Mouse (Mus musculus) neutrophil, adult 5-6 weeks (primary cell): ENCODE measurements around the gene Apbb1. TPM values are rescaled to one million over a fixed set of nuclear protein-coding genes. Genes with fewer than 3 reads are reported as not detected.

ENCODE experiments used
- ATAC-seq: fragments of 151-379, 151-347 bp; 2 replicates; pipeline ENCODE4 v1.8.0; 2017; ENCODE audit warnings: mild to moderate bottlenecking, moderate TSS enrichment; ENCODE audit not compliant: insufficient number of reproducible peaks, poor library complexity, low FRiP score, severe bottlenecking; ENCODE audit errors: extremely low read depth
- total RNA-seq: library from RNA; stranded (forward); fragments of 200-1000 nt; gene quantifications from 2 replicates; pipeline ENCODE4 v1.2.3, GENCODE M21; 2017

The Apbb1 gene
- total RNA-seq, 1 experiment from 2014 or later, result 5.6 TPM

DNA sequence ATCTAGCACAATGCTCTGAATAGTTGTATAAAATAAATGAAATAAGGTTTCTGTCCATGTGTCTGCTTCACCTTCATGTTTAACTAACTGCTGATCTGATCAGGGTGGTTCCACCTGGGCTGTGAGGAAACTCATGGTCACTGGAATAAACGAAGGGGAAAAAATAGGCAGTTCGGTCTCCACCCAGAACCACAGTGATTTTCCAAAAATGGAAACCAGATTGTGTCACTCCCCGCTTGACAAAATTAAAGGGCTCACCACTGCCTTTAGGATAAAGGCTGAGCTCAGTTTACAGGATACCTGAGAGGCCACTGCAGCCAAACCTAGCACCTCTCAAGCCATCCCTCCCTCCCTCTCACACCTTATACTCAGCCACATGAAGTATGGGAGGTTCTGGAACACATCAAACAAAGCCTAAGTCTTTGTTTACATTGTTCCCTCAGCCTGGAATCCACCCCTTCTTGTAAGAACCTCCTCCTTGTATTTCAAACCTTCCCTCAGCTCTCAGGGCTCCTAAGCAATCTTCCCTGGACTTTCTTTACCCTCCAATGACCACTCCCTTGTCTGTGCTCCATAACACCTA lies 5.2 kb downstream of the Apbb1 start:
- no peak for ATAC-seq

DNA sequence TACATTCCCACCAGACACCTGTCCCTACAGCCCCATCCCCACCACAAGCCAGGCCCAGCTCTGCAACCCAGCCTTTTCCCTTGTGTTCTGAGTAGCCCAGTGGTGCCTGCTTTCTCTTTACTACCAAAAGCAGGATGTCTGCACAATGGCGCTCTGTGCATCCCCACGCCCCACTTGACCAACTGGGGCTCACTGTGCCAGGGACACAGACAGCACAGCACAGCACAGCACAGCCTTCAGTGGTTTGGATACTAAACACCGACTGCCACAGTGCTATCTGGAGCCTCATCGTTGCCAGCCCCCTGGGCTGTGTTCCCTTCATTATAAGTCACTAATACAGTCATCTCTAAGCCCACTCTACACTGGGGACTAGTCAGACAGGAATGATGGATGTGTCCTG lies 6.9 kb downstream of the Apbb1 start:
- ATAC-seq, result no peak

DNA sequence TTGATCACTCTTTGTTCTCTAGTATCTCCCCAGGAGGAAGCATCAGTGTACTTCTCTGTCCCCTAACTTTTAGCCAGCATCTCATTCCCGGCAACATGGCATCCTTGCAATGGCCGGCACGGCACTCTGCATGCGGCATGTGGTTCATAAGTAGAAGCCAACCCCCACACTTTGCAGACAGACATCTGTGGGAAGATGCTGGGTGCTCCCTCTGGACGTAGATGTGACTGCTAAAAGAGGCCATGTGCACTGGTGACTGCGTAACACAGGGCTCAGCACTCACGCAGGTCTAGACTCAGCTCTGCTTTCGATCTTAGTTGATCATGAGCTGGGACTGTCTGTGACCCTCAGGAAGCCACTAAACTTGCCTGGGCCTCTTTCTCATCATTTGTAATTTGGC lies 8.5 kb downstream of the Apbb1 start:
- ATAC-seq, result no peak

DNA sequence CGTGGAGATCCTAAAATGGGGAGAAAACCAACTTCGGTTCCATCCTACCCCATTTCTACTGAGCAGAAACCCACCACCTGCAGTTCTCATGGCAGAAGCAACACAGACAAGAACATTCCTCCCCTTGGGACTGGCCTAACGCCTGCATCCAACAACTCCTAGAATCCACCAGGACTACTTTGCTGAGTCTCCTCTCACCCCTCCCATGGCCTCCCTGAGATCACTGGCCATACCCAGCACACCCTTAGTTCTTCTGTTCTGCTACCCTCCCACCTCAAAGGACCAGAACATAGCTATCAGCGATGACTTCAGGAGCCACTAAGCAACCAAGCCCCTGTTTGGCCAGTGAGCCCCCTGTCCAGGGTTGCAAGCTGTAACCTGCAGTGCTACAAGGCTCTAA lies 10.7 kb downstream of the Apbb1 start:
- ATAC-seq, result no peak

DNA sequence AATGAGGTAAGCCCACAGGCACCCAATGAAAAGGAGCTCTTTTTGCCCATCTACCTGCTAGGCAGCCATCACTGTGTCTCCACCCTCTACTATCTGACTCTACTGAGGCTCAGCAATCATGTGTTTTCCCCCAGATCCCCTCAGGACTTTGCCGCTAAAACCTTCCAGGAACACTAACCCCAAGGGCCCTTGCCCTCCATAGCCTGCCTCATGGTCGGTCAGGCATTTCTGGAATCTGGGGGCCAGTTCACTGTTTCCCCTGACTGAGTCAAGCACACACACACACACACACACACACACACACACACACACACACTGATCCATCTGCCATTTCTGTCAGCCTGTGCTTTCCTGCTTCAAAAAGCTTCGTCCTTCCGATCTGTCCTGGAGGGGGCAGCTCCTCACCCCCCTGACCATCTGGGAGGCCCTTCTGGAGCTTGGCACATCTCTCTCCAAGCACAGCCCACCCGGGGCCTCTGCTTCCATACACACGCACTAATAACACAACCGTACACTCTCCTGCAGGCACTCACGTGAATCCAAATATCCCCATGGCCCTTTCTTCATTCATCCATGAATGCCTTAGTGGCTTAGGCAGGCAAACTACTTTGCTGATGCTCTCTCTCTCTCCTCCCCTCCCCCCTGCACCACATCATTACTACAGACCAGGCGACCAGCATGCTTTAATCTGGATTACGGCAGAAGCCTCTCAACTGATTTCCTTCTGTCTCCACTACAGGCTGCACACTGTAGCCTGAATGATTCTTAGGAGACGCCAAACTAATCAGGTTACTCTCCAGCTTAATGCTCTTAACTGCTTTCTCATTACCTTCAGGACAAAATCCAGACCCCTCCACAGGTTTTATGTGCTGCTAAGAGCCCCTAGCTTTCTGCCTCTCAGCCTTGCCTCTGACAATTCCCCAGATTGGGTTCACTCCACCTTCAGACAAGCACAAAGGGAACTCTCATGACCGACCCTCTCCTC lies 11.6 kb downstream of the Apbb1 start:
- no peak for ATAC-seq

DNA sequence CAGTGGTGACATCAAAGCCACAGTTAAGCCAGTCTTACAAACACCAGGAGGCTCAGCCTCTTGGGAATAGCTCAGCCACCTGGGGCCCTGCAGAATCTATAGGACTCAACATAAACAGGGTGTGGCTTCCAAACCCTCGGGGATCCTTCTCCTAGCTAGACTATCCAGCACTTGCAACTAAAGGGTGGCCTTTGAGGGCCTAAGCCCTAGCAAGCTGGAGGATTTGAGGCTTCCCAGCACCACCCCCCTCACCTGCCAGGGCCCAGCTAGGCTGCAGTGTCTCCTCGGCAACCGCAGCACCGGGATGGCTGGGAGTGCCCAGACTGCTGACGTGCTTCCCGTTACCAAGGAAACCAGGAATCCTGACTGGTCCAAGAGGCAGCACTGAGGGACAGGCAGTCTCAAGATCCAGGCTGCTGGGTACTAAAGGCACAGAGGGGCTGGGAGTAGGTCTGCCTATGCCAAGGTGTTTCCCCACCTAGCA lies 12.4 kb downstream of the Apbb1 start:
- no peak for ATAC-seq

DNA sequence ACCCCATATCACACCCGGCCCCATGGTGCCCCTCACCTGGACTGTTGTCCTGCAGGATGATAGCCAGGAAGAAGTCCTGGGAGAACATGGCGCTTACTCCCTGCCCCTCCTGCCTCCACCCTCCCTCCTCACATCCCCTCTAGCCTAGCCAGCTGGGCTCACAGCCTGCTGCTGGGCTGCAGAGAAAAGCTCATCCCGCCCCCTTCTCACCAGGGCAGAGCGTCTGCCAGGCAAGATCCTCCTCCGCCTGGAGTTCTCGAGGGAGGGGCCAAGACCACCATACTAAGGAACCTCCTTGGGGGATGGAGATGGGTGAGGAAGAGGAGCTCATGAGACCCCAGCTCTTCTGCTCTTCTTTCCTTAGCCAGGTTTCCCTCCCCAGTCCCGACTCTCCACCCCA lies 12.9 kb downstream of the Apbb1 start:
- no peak for ATAC-seq

DNA sequence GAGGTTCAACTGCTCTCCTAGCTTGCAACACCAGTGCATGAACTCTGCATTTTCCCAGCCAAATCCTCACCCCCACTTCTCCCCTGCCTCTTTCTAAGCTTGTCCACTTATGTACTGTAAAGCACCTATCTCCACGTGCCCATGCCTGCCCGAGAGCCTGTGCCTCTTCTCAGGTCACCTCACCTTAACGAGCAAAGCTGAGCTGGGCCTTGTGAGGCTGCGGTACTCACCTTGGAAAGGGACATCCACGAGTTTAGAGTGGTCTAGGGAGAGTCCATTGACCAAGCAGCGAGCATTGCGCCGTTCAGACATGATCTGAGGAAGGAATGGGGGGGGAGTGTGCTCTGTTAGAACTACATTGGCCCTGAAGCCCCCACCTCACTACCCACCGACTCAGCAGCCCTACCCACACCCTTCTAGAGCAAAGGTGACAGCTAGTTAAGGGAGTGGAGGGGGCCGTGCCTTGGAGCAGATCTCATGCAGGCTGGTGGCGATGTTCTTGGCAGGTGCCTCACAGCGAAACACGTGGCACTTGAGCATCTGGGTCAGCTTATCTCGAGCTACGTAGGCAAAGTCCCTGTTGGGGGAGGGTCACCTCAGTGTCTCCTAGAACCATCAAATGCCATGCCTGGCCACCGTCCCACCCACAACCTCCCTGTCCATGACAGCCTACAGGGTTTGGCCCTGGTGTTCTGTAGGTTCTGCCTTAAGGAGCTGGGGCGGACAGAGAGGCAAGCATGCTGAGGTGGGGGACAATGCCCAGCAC lies 16.2 kb downstream of the Apbb1 start:
- ATAC-seq, result no peak

DNA sequence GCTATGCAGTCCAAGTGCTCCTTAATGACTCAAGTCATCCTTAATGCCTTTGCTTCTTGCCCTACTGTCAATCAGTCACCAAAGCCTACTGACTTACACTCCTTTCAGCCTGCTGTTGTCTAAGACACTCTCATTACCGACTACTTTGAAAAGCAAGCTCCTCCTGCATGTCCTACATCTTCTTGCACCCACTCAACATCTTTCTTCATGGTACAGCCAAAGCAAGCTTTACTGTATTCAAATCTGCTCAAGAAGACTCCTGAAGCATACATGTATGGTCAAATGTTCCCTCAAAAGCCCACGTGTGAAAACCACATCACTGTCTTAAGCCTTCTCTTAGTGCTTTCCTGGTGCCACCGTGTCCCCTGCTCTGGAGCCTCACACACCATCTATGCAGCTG lies 18.1 kb downstream of the Apbb1 start:
- no peak for ATAC-seq

DNA sequence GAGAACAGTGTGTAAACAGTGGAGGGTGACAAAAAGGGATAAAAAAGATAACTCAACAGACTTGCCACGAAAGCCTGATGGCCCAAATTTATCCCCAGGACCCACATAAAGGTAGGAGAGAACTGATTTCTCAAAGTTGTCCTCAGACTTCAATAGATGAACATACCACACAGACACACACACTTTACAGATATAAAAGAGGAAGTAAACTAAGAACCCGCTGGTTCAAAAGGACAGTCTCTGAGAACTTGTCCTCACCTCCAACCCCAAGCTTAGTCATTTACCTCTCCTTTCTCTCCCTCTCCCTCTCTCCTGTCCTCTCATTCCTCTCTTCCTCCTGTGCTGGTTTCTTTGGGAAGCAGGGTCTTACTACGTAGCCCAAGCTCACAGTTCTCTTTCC lies 19.1 kb downstream of the Apbb1 start:
- ATAC-seq, result no peak

DNA sequence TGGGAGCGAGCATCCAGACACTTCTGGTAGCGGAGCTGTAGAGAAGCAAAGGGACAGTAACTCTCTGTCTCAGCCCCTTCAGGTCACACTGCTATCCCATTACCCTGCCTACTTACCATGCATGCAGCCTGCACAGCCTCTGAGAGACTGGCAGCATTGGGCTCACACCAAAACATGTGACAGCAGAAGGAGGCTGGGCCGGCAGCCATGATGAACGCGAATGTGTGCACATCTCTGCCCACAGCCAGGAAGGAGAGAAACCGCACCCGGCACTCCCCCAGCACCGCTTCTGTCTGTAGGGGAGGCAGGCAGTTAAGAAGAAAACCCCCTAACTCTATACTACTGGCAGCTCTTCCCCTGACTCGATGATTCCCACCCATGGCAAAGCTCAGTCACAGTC lies 22.4 kb downstream of the Apbb1 start:
- ATAC-seq, result no peak

DNA sequence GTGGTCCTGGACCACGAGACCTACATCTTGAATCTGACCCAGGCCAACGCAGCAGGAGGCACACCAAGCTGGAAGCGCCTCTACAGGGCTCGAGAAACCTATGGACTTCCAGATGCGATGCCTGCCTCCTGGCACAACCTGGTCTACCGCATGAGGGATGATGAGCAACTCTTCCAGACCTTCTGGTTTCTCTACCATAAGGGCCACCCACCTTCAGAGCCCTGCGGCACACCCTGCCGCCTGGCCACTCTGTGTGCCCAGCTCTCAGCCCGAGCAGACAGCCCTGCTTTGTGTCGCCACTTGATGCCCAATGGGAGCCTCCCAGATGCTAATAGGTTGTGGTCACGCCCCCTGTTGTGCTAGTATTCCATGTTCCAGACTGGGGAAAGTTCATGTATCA lies 23.8 kb downstream of the Apbb1 start:
- ATAC-seq, result no peak

DNA sequence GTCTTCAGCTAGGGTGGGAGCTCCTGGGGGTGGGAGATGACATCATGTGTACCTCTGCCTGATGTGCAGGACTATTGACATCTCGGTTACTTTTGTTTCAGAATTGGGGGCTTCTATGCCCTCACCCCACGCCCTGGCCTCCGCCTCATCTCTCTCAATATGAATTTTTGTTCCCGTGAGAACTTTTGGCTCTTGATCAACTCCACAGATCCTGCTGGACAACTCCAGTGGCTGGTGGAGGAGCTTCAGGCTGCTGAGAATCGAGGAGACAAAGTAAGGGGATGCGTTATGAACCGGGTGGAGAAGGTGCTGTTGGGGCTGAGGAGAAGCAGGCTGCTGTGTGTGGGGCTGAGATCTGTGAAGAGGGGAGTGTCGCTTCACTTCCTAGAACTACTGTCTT lies 25.0 kb downstream of the Apbb1 start:
- ATAC-seq, result no peak

DNA sequence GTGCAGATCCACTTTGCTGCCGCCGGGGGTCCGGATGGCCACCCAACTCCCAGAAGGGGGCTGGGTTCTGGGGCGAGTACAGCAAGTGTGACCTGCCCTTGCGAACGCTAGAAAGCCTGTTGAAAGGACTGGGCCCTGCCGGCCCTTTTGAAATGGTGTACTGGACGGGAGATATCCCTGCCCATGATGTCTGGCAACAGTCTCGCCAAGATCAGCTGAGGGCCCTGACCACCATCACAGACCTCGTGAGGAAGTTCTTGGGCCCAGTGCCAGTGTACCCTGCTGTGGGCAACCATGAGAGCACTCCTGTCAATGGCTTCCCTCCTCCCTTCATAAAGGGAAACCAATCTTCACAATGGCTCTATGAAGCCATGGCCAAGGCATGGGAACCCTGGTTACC lies 25.9 kb downstream of the Apbb1 start:
- ATAC-seq, result no peak

DNA sequence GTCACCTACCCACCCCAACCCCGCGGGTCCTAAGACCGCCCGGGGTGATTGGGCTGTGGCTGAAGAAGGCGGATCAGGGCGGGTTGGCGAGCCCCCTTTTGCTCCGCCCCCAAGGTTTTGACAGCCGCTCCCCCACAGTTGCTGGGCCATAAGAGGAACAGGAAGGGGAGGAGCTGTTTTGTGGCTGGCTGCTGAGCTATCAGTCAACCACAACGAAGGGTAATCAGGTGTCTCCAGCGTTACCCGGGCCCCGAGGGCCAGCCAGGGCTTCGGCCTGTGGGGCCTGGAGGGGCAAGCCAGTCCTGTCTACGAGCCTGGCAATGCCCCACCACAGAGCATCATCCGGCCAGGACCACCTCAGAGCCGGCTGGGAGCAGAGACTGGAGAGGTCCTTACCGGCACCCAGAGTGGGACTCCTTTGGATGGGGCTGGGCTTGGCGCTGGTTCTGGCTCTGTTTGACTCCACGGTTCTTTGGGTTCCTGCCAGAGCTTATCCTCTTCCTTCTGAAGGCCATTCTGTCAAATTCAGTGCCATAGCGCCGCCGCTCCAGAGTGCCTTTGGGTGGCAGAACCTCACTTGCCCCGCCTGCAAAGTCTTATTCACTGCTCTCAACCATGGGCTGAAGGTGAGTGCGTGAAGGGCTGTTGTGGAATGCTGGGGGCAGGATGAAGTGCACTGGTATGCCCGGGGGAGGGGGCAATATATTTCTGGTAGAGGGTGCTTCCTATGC lies 27.1 kb downstream of the Apbb1 start, which contains the start of gene Smpd1:
Smpd1 (plus strand) TSS at position 149 of the 731 bp plus-strand sequence.
- peak; percentile 97 for ATAC-seq

DNA sequence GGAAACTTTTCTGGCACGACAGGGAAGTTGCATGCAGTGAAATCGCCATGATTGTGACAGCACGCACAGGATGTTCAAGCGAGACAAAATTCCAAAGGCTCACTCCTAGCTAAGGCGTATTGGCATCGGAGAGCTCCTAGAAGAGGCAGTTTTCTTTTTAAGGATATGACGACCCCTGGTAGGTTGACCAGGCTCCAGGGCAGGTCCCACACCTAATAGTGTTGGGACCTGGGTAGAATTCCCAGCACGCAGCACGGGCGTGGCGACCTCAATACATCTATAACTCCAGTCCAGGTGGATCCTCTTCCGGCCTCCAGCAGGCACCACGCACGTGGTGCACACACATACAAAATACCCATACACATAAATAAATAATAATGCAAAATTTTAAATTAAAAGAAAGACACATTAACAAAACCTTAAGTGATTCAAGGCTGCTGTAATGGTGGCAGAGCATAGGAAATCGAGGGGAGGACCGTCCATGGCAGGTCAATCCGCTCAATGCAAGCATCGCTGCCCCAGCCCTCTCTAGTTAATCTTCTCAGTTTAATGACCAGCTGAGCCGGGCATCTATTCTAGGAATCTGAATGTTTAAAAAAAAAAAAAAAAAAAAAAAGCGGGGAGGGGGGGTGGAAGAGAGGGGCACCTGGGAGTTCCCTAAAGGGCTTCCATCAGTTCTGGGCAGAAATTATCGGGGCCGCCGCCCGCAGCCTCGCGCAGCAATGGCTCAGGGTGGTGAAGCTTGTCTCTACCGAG lies 27.8 kb downstream of the Apbb1 start:
- ATAC-seq, result no peak

DNA sequence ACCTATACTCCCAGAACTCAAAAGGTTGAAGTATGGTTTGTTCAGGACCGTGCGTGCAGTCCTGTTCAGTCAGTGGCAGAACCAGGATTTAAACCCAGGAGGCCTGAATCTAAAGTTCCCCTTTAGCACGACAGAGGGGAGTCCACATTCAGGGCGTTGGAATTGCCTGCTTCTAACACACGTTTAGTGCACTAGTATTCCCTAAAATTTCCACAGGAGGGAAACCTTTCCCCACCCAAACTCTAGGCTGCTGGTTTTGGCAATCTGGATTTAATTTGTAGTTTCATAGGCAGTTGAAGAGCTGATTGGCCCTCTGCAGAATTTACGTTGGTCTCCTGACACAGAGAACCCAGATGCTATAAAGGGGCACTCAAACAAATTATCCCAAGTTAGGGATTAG lies 32.4 kb downstream of the Apbb1 start:
- ATAC-seq, result no peak

DNA sequence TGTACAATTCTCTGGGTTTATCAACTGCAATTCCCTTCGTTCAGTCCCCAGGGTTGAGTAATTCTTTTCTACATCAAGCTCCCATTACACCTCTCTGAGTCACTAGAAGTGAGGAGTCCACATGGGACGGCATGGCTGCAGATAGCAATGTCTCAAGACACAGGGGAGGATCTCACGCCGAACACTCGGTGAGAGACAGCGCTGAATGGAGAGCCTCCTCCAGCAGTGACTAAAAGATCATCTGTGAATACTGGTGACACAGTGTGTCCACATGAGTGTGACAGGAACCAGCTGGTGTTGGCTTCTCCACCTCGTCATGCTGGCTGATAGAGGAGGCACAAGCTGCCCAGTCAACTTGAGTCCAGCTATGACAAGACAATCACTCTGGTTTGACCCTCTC lies 33.5 kb downstream of the Apbb1 start:
- no peak for ATAC-seq
